Mouse (Mus musculus) B cell, adult 2 months (primary cell): ENCODE data around the gene Ablim2.

Source experiments
- DNase-seq, 2 experiments: peaks; one replicate each; pipeline ENCODE4 v3.0.0; 2022

Ablim2 gene

GRCm38 (mm10) chr5:35920076-35920475, 162.4 kb downstream of the Ablim2 start:
- no peak for DNase-seq

GRCm38 (mm10) chr5:35920557-35920956, 162.9 kb downstream of the Ablim2 start:
- no peak for DNase-seq

GRCm38 (mm10) chr5:35921141-35921540, 163.5 kb downstream of the Ablim2 start:
- DNase-seq: no peak

GRCm38 (mm10) chr5:35921595-35922254, 164.0 kb downstream of the Ablim2 start:
- no peak for DNase-seq

- DNase-seq: no peak
Measured at GRCm38 (mm10) chr5:35923448-35923847, 165.8 kb downstream of the Ablim2 start.

- no peak for DNase-seq
Measured at GRCm38 (mm10) chr5:35925171-35925634, 167.5 kb downstream of the Ablim2 start.

GRCm38 (mm10) chr5:35926511-35926910, 168.8 kb downstream of the Ablim2 start:
- no peak for DNase-seq

GRCm38 (mm10) chr5:35931296-35931695, 173.6 kb downstream of the Ablim2 start:
- DNase-seq: no peak

GRCm38 (mm10) chr5:35933059-35933458, 175.4 kb downstream of the Ablim2 start:
- no peak for DNase-seq
